Mouse (Mus musculus): Measurements from ENCODE around the gene Exosc2. TPM values are rescaled to one million over a fixed set of nuclear protein-coding genes. Genes with fewer than 3 reads are reported as not detected.
"Not testable (repeated sequence)": the region's sequence is repeated elsewhere in the genome, so short reads cannot be mapped to it uniquely, and the experiment has no call there.

Exosc2 gene
- polyA plus RNA-seq, 1 experiment from 2014 or later = 86.2 TPM

DNA sequence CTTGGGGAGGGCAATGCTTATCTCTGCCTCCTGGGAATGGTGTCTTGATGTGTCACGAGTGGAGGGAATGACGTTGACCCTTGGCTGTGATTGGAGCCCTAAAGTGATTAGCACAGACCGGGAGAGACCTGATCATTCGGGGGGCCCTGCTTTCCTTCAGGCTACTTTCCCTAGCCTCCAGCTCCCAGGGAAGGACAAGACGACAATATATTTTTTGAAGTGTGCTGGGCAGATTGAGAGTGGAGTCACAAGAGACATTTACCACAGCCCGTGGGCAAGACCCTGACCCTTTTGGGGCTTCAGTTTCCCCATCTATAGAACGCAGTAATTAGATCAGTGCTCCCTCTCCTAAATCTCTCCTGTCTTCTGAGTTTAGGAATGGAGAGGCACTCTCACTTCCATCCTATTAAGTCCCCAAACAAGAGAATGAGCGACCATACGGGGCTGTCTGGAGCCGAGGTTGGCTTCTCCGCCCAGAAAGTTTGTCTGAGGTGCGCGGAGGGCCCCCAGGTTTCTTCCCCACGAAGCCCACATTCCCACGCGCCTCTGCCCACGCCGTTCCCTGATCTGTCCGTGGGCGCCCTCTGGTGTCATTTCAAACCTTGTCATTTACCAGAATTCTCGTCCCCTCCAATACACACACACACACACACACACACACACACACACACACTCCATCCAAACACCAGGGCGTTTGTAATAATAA is 15.5 kb upstream of the Exosc2 start:
- Histone ChIP-seq H3K9me3 (ENCODE audit: control insufficient read depth, low read length) (peaks cover 5% of the 10 kb centered on the region; the same call in 1 of the 2 replicates), H3K4me3 (ENCODE audit: low read depth, low read length) (peak overlapping the region; percentile 46), H3K27me3 (ENCODE audit: control insufficient read depth, insufficient read depth, low read length) (peaks cover 55% of the 10 kb centered on the region), H3K4me2 (ENCODE audit: low read depth, severe bottlenecking) (peak overlapping the region; percentile 99), H3K4me1 (ENCODE audit: control insufficient read depth, insufficient read depth, low read length) (peaks cover 7% of the 10 kb centered on the region; the same call in 1 of the 2 replicates), H3K36me3 (ENCODE audit: control insufficient read depth, insufficient read depth, low read length) (no peaks in the 10 kb centered on the region), H3K9ac (ENCODE audit: low read length) (no peak overlapping the region), H3K27ac (replicated peaks; ENCODE audit: low read depth, low read length) (no peak overlapping the region)
- no peak for ATAC-seq (ENCODE audit: insufficient number of reproducible peaks, low FRiP score, low TSS enrichment, low read depth)
- WGBS = 6% methylated on average over 22 of the region's 22 CpGs
- DNase-seq (ENCODE audit: low spot score) = peak; percentile 64

- no peak overlapping the region for H3K4me2 ChIP-seq (ENCODE audit: low read depth, severe bottlenecking)
- H3K4me3 ChIP-seq (ENCODE audit: low read depth, low read length) = no peak overlapping the region
- H3K9ac ChIP-seq (ENCODE audit: low read length) = no peak overlapping the region
- H3K36me3 ChIP-seq (ENCODE audit: control insufficient read depth, insufficient read depth, low read length) = no peaks in the 10 kb centered on the region
- ATAC-seq (ENCODE audit: insufficient number of reproducible peaks, low FRiP score, low TSS enrichment, low read depth) (no peak), DNase-seq (ENCODE audit: low spot score) (no peak)
- peaks cover 46% of the 10 kb centered on the region for H3K27me3 ChIP-seq (ENCODE audit: control insufficient read depth, insufficient read depth, low read length)
- no peak overlapping the region for H3K27ac ChIP-seq (replicated peaks; ENCODE audit: low read depth, low read length)
- 79% methylated on average over 7 of the region's 7 CpGs for WGBS
- H3K9me3 ChIP-seq (ENCODE audit: control insufficient read depth, low read length) = peaks cover 5% of the 10 kb centered on the region; the same call in 1 of the 2 replicates
- peaks cover 7% of the 10 kb centered on the region; the same call in 1 of the 2 replicates for H3K4me1 ChIP-seq (ENCODE audit: control insufficient read depth, insufficient read depth, low read length)
Measured at GRCm38 (mm10) chr2:31656374-31656773, 14.1 kb upstream of the Exosc2 start.

GRCm38 (mm10) chr2:31662939-31663803 is 7.3 kb upstream of the Exosc2 start:
- no peak overlapping the region for H3K4me2 ChIP-seq (ENCODE audit: low read depth, severe bottlenecking)
- no peak overlapping the region for H3K9ac ChIP-seq (ENCODE audit: low read length)
- DNase-seq (ENCODE audit: low spot score) (no peak), ATAC-seq (ENCODE audit: insufficient number of reproducible peaks, low FRiP score, low TSS enrichment, low read depth) (no peak)
- H3K27ac ChIP-seq (replicated peaks; ENCODE audit: low read depth, low read length) = no peak overlapping the region
- 63% methylated on average over 8 of the region's 8 CpGs for WGBS
- no peaks in the 10 kb centered on the region for H3K4me1 ChIP-seq (ENCODE audit: control insufficient read depth, insufficient read depth, low read length)
- H3K4me3 ChIP-seq (ENCODE audit: low read depth, low read length) = no peak overlapping the region
- peaks cover 5% of the 10 kb centered on the region; the same call in 1 of the 2 replicates for H3K9me3 ChIP-seq (ENCODE audit: control insufficient read depth, low read length)
- H3K27me3 ChIP-seq (ENCODE audit: control insufficient read depth, insufficient read depth, low read length) = no peaks in the 10 kb centered on the region
- no peaks in the 10 kb centered on the region for H3K36me3 ChIP-seq (ENCODE audit: control insufficient read depth, insufficient read depth, low read length)

- H3K4me3 ChIP-seq (ENCODE audit: low read depth, low read length) = no peak overlapping the region
- 0 out of 2 replicates have a peak, but pooled peaks cover 5% of the 10 kb centered on the region for H3K9me3 ChIP-seq (ENCODE audit: control insufficient read depth, low read length)
- no peak overlapping the region for H3K9ac ChIP-seq (ENCODE audit: low read length)
- 86% methylated on average over 1 of the region's 1 CpGs for WGBS
- H3K4me1 ChIP-seq (ENCODE audit: control insufficient read depth, insufficient read depth, low read length) = no peaks in the 10 kb centered on the region
- H3K36me3 ChIP-seq (ENCODE audit: control insufficient read depth, insufficient read depth, low read length) = no peaks in the 10 kb centered on the region
- ATAC-seq (ENCODE audit: insufficient number of reproducible peaks, low FRiP score, low TSS enrichment, low read depth) (no peak), DNase-seq (ENCODE audit: low spot score) (no peak)
- no peaks in the 10 kb centered on the region for H3K27me3 ChIP-seq (ENCODE audit: control insufficient read depth, insufficient read depth, low read length)
- no peak overlapping the region for H3K27ac ChIP-seq (replicated peaks; ENCODE audit: low read depth, low read length)
- no peak overlapping the region for H3K4me2 ChIP-seq (ENCODE audit: low read depth, severe bottlenecking)
Measured at GRCm38 (mm10) chr2:31663804-31664180, 6.7 kb upstream of the Exosc2 start.

GRCm38 (mm10) chr2:31667332-31667731 is 3.2 kb upstream of the Exosc2 start:
- no peak overlapping the region for H3K9ac ChIP-seq (ENCODE audit: low read length)
- 23% methylated on average over 4 of the region's 4 CpGs for WGBS
- DNase-seq (ENCODE audit: low spot score) = peak; percentile 42

GRCm38 (mm10) chr2:31678641-31679040 is 8.1 kb downstream of the Exosc2 start:
- no peak for DNase-seq (ENCODE audit: low spot score)
- ATAC-seq (ENCODE audit: insufficient number of reproducible peaks, low FRiP score, low TSS enrichment, low read depth) = no peak
- no peak overlapping the region for H3K4me2 ChIP-seq (ENCODE audit: low read depth, severe bottlenecking)
- H3K27ac ChIP-seq (replicated peaks; ENCODE audit: low read depth, low read length) = no peak overlapping the region
- no peaks in the 10 kb centered on the region for H3K9me3 ChIP-seq (ENCODE audit: control insufficient read depth, low read length)
- no peak overlapping the region for H3K4me3 ChIP-seq (ENCODE audit: low read depth, low read length)
- no peak overlapping the region for H3K9ac ChIP-seq (ENCODE audit: low read length)
- no peaks in the 10 kb centered on the region for H3K27me3 ChIP-seq (ENCODE audit: control insufficient read depth, insufficient read depth, low read length)
- H3K36me3 ChIP-seq (ENCODE audit: control insufficient read depth, insufficient read depth, low read length) = peaks cover 38% of the 10 kb centered on the region; the same call in 1 of the 2 replicates
- WGBS = 95% methylated on average over 6 of the region's 6 CpGs
- H3K4me1 ChIP-seq (ENCODE audit: control insufficient read depth, insufficient read depth, low read length) = no peaks in the 10 kb centered on the region

More at GRCm38 (mm10) chr2:31667332-31667731, 3.2 kb upstream of the Exosc2 start:
- no peak overlapping the region for H3K27ac ChIP-seq (replicated peaks; ENCODE audit: low read depth, low read length)
- H3K36me3 ChIP-seq (ENCODE audit: control insufficient read depth, insufficient read depth, low read length) = no peaks in the 10 kb centered on the region
- H3K4me3 ChIP-seq (ENCODE audit: low read depth, low read length) = no peak overlapping the region
- no peaks in the 10 kb centered on the region for H3K9me3 ChIP-seq (ENCODE audit: control insufficient read depth, low read length)
- H3K4me2 ChIP-seq (ENCODE audit: low read depth, severe bottlenecking) = no peak overlapping the region
- ATAC-seq (ENCODE audit: insufficient number of reproducible peaks, low FRiP score, low TSS enrichment, low read depth) = no peak
- H3K27me3 ChIP-seq (ENCODE audit: control insufficient read depth, insufficient read depth, low read length) = no peaks in the 10 kb centered on the region
- H3K4me1 ChIP-seq (ENCODE audit: control insufficient read depth, insufficient read depth, low read length) = 0 out of 2 replicates have a peak, but pooled peaks cover 4% of the 10 kb centered on the region

GRCm38 (mm10) chr2:31681051-31681707 is 10.7 kb downstream of the Exosc2 start:
- DNase-seq (ENCODE audit: low spot score); H3K4me2 ChIP-seq (ENCODE audit: low read depth, severe bottlenecking); H3K4me1 ChIP-seq (ENCODE audit: control insufficient read depth, insufficient read depth, low read length); H3K9me3 ChIP-seq (ENCODE audit: control insufficient read depth, low read length); H3K27ac ChIP-seq (replicated peaks; ENCODE audit: low read depth, low read length); H3K9ac ChIP-seq (ENCODE audit: low read length); H3K27me3 ChIP-seq (ENCODE audit: control insufficient read depth, insufficient read depth, low read length); ATAC-seq (ENCODE audit: insufficient number of reproducible peaks, low FRiP score, low TSS enrichment, low read depth); H3K4me3 ChIP-seq (ENCODE audit: low read depth, low read length): not testable (repeated sequence)
- WGBS = 92% methylated on average over 15 of the region's 15 CpGs
- peaks cover 21% of the 10 kb centered on the region; the same call in 1 of the 2 replicates for H3K36me3 ChIP-seq (ENCODE audit: control insufficient read depth, insufficient read depth, low read length)

- no peaks in the 10 kb centered on the region for H3K4me1 ChIP-seq (ENCODE audit: control insufficient read depth, insufficient read depth, low read length)
- no peak overlapping the region for H3K27ac ChIP-seq (replicated peaks; ENCODE audit: low read depth, low read length)
- no peak overlapping the region for H3K4me3 ChIP-seq (ENCODE audit: low read depth, low read length)
- H3K9ac ChIP-seq (ENCODE audit: low read length) = no peak overlapping the region
- DNase-seq (ENCODE audit: low spot score) (no peak), ATAC-seq (ENCODE audit: insufficient number of reproducible peaks, low FRiP score, low TSS enrichment, low read depth) (no peak)
- peaks cover 17% of the 10 kb centered on the region; the same call in 1 of the 2 replicates for H3K36me3 ChIP-seq (ENCODE audit: control insufficient read depth, insufficient read depth, low read length)
- no peaks in the 10 kb centered on the region for H3K9me3 ChIP-seq (ENCODE audit: control insufficient read depth, low read length)
- 88% methylated on average over 6 of the region's 6 CpGs for WGBS
- no peaks in the 10 kb centered on the region for H3K27me3 ChIP-seq (ENCODE audit: control insufficient read depth, insufficient read depth, low read length)
- no peak overlapping the region for H3K4me2 ChIP-seq (ENCODE audit: low read depth, severe bottlenecking)
Measured at GRCm38 (mm10) chr2:31681731-31682235, 11.3 kb downstream of the Exosc2 start.
